Mouse (Mus musculus) liver, embryonic 14.5 days (tissue): ENCODE measurements around the gene Eif4b. TPM values are rescaled to one million over a fixed set of nuclear protein-coding genes. Genes with fewer than 3 reads are reported as not detected.

ENCODE experiments used
- ATAC-seq: fragments of 200-750 bp; cut with Nextera tagmentation; 2 replicates; pipeline ENCODE4 v1.8.0; 2017; ENCODE audit warnings: moderate number of reproducible peaks, mild to moderate bottlenecking, moderate library complexity; ENCODE audit not compliant: insufficient read depth
- DNase-seq, 3 experiments: peaks; one replicate each; pipeline ENCODE4 v3.0.0-alpha.2; 2012 to 2013; ENCODE audit warnings: low read depth in 3 of 3, low spot score in 3 of 3
- H3K27ac ChIP-seq: fragments of 300-500 bp; sonication (generic); 2 replicates; pipeline ENCODE4 v1.5.1; 2014; ENCODE audit warnings: moderate library complexity, mild to moderate bottlenecking, control low read depth, inconsistent platforms
- H3K27me3 ChIP-seq: fragments of 300-500 bp; sonication (generic); 2 replicates; pipeline ENCODE4 v1.6.1; 2014; ENCODE audit warnings: mild to moderate bottlenecking, low read length, moderate library complexity; ENCODE audit not compliant: control insufficient read depth, insufficient read depth
- H3K36me3 ChIP-seq: fragments of 300-500 bp; sonication (generic); replicated peaks from 2 replicates; pipeline ENCODE4 v1.6.1; 2014; ENCODE audit warnings: low read depth; ENCODE audit not compliant: control insufficient read depth, insufficient read depth
- H3K4me1 ChIP-seq, 2 experiments: fragments of 200-500 bp in 1 of 2; fragments of 300-500 bp in 1 of 2; sonication (generic) in 1 of 2; replicated peaks; 2 replicates each; pipeline ENCODE4 v1.6.1; 2012 to 2014; ENCODE audit warnings: antibody characterized with exemption in 1 of 2, inconsistent platforms in 1 of 2, low read length in 1 of 2; ENCODE audit not compliant: control insufficient read depth in 2 of 2, insufficient read depth in 2 of 2
- H3K4me2 ChIP-seq: fragments of 300-500 bp; sonication (generic); 2 replicates; pipeline ENCODE4 v1.6.1; 2014; ENCODE audit warnings: low read depth, mild to moderate bottlenecking, control low read depth, moderate library complexity
- H3K4me3 ChIP-seq, 2 experiments: fragments of 200-500 bp in 1 of 2; fragments of 300-500 bp in 1 of 2; sonication (generic) in 1 of 2; 2 replicates each; pipeline ENCODE4 v1.5.1; 2012 to 2014; ENCODE audit warnings: low read depth in 2 of 2, low read length in 2 of 2, mild to moderate bottlenecking in 2 of 2, control low read depth in 1 of 2, inconsistent platforms in 1 of 2, moderate library complexity in 1 of 2; ENCODE audit not compliant: insufficient read depth in 1 of 2
- H3K9ac ChIP-seq: fragments of 300-500 bp; sonication (generic); replicated peaks from 2 replicates; pipeline ENCODE4 v1.6.1; 2014; ENCODE audit warnings: mild to moderate bottlenecking, control low read depth, moderate library complexity
- H3K9me3 ChIP-seq: fragments of 300-500 bp; sonication (generic); 2 replicates; pipeline ENCODE4 v1.6.1; 2016; ENCODE audit warnings: low read length, mixed read lengths; ENCODE audit not compliant: control insufficient read depth
- CTCF ChIP-seq: IDR thresholded peaks from 2 replicates; pipeline ENCODE4 v1.5.1; 2016; ENCODE audit warnings: antibody characterized with exemption, low read depth, control low read depth
- EP300 ChIP-seq: IDR thresholded peaks from 2 replicates; pipeline ENCODE4 v1.6.1; 2016; ENCODE audit warnings: antibody characterized with exemption, low read depth
- WGBS: fragments of 180-500 bp; shearing (Covaris S2); extraction: QIAGEN DNeasy Blood & Tissue Kit; methylation state at CpG from one replicate; pipeline ENCODE4 v1.1.7; 2014; ENCODE audit not compliant: insufficient replicate concordance; 5-methylcytosine and 5-hydroxymethylcytosine counted together
- polyA plus RNA-seq, 2 experiments: library from polyadenylated mRNA; depleted of rRNA in 1 of 2; stranded (reverse) in 1 of 2; unstranded in 1 of 2; fragments of >200 nt; fragmentation: Nextera tagmentation in 1 of 2; extraction: Ambion mirVana in 1 of 2; gene quantifications; 2 replicates each; pipeline versions ENCODE4 v1.2.1 to v1.2.3; 2012 to 2014

Eif4b gene
- polyA plus RNA-seq, 2 experiments = 47.8 to 66.4 TPM

GRCm38 (mm10) chr15:102117461-102118443 lies 44.2 kb downstream of the Eif4b start:
- no peak overlapping the region for H3K4me2 ChIP-seq
- no peak for DNase-seq
- ATAC-seq = no peak
- no peak overlapping the region for H3K9ac ChIP-seq
- H3K4me3 ChIP-seq = no peak overlapping the region
- H3K36me3 ChIP-seq = peaks cover 2% of the 10 kb centered on the region
- TF ChIP-seq CTCF (peak; percentile 41), EP300 (no peak)
- no peaks in the 10 kb centered on the region for H3K4me1 ChIP-seq
- 78% methylated on average over 19 of the region's 19 CpGs for WGBS
- no peaks in the 10 kb centered on the region for H3K9me3 ChIP-seq
- H3K27me3 ChIP-seq = no peaks in the 10 kb centered on the region
- no peak overlapping the region for H3K27ac ChIP-seq

DNA sequence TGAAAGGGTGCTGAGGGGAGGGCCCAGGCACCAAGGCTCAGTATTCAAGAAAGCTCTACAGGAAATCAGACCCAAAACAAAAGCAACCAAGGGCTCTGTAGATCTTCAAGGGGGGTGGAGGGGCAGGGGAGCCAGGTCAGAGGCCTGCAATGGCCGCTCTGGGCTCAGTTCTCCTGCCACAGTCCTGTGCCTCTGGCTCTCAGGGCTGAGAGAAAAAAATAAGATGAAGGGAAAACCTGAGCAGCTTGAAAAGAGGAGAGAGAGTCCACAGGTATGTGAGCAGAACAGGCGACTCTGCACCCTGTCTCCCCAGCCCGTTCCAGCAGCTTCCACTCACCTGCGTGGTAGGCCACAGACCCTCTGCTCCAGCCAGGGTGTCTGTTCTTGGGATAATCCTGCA lies 45.0 kb downstream of the Eif4b start:
- TF ChIP-seq CTCF = no peak
- no peak for TF ChIP-seq EP300
- H3K36me3 ChIP-seq = peaks cover 3% of the 10 kb centered on the region
- ATAC-seq (no peak), DNase-seq (no peak)
- no peak overlapping the region for H3K4me2 ChIP-seq
- no peak overlapping the region for H3K9ac ChIP-seq
- 78% methylated on average over 4 of the region's 4 CpGs for WGBS
- H3K9me3 ChIP-seq = no peaks in the 10 kb centered on the region
- no peaks in the 10 kb centered on the region for H3K27me3 ChIP-seq
- no peak overlapping the region for H3K4me3 ChIP-seq
- H3K27ac ChIP-seq = no peak overlapping the region
- no peaks in the 10 kb centered on the region for H3K4me1 ChIP-seq

- no peak overlapping the region for H3K9ac ChIP-seq
- WGBS = 76% methylated on average over 8 of the region's 8 CpGs
- H3K36me3 ChIP-seq = peaks cover 3% of the 10 kb centered on the region
- H3K27ac ChIP-seq = no peak overlapping the region
- ATAC-seq = no peak
- no peaks in the 10 kb centered on the region for H3K27me3 ChIP-seq
- no peak overlapping the region for H3K4me2 ChIP-seq
- H3K4me3 ChIP-seq = no peak overlapping the region
- H3K9me3 ChIP-seq = no peaks in the 10 kb centered on the region
- no peak for DNase-seq
- TF ChIP-seq EP300 (no peak), CTCF (no peak)
- no peaks in the 10 kb centered on the region for H3K4me1 ChIP-seq
These were observed 45.7 kb downstream of the Eif4b start for GRCm38 (mm10) chr15:102119121-102119830.

- Histone ChIP-seq H3K4me2 (no peak overlapping the region), H3K27me3 (no peaks in the 10 kb centered on the region), H3K9me3 (no peaks in the 10 kb centered on the region), H3K4me3 (no peak overlapping the region), H3K27ac (no peak overlapping the region), H3K4me1 (no peaks in the 10 kb centered on the region), H3K9ac (no peak overlapping the region), H3K36me3 (peaks cover 3% of the 10 kb centered on the region)
- ATAC-seq (no peak), DNase-seq (no peak)
- WGBS = 72% methylated on average over 2 of the region's 2 CpGs
- TF ChIP-seq CTCF (no peak), EP300 (no peak)
These were observed 46.2 kb downstream of the Eif4b start for GRCm38 (mm10) chr15:102119831-102120170.

DNA sequence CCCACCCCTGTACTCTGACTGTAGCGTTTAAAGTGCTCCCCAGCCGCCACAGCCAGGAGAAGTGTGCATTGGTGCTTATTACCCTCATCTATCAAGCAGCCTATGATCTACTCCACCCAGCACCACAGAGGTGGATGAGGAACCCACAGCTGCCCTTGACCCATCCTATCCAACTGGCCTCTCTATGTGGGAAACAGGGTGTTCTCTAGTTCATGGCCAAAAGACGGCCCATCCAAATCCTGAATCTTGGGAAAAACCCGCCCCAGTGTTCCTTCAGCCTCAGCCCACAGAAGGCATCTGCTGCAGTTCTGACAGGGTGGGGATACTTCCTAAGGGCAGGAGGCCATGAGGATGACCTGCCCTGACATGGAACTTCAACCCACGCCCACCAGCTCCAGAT lies 47.0 kb downstream of the Eif4b start:
- Histone ChIP-seq H3K27me3 (no peaks in the 10 kb centered on the region), H3K4me3 (no peak overlapping the region), H3K9me3 (no peaks in the 10 kb centered on the region), H3K4me1 (no peaks in the 10 kb centered on the region), H3K27ac (no peak overlapping the region), H3K36me3 (peaks cover 3% of the 10 kb centered on the region), H3K9ac (no peak overlapping the region), H3K4me2 (no peak overlapping the region)
- DNase-seq (no peak), ATAC-seq (no peak)
- TF ChIP-seq EP300 = no peak
- TF ChIP-seq CTCF = no peak
- 64% methylated on average over 5 of the region's 5 CpGs for WGBS
